ENCODE assay signal across 13 mouse cellular contexts in the genomic region with DNA sequence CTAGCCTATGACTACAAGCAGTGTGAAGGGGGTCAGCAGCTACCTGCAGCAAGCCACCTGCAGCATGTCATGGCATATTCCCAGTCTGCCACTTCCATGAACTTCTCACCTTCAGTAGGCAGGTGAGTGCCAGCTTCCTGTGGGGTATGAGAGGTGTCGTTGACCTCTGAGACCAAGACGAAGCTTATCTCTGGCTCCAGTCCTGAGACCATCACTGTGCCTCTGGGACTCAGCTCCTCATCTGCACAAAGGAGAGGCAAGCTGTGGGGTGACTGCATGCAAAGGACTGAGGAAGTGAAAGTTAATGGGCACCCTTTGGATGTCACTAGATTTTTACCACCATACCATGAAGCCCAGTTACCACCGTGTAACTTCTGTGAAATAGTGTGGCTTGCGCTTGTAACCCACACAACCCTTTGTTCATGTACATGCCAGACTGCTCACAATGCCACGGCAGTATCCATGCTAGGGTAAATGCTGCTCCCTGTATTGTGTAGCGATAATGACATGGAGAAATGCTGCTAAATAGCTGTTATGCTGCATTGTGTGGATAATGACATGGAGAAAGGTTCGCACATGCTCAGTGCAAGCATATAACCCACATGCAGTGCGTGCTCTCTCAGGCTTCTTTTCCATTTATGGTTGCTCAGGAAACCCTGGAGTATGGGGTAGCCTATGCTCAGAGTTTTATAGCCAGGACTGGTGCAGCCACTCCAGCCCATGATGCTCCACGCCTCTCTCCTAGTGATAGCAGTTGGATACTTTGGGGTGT.
A peak's percentile ranks its signal among the peaks of the same experiment; 100 is the strongest.
DNase-seq lines count a peak whose midpoint lies in the region; ATAC-seq and TF ChIP-seq lines count a peak whose summit lies in the region.
"Had no signal": no experiment of that assay in that cellular context is flagged by ENCODE, and none has a peak within 500 bp of the region (broad histone marks: within the 10 kb centered on the region; RNA-seq: fewer than 3 reads in every experiment).

No protein-coding gene starts in this region.

- no peaks in the 10 kb centered on the region for H3K9me3 ChIP-seq in forebrain, embryonic 15.5 days
- H3K9me3 ChIP-seq in hindbrain, embryonic 16.5 days (ENCODE audit: control insufficient read depth, low read length): no peaks in the 10 kb centered on the region; the same call in 1 of the 2 replicates
- no peaks in the 10 kb centered on the region for H3K9me3 ChIP-seq in midbrain, embryonic 15.5 days
- H3K9me3 ChIP-seq: liver, embryonic 12.5 days had no signal

- TF ChIP-seq CTCF in thymus, adult 2 months (IDR thresholded peaks at IDR 0.05; ENCODE audit: borderline replicate concordance, control insufficient read depth, extremely low read depth, insufficient read depth, low read length, poor library complexity): no peak

- no peak overlapping the region for H3K4me2 ChIP-seq in forebrain, embryonic 15.5 days (replicated peaks)
- no peak overlapping the region for H3K4me2 ChIP-seq in hindbrain, embryonic 16.5 days (ENCODE audit: low read length)
- H3K4me2 ChIP-seq in midbrain, embryonic 15.5 days: no peak overlapping the region
- H3K4me2 ChIP-seq: heart, embryonic 13.5 days; liver, embryonic 12.5 days had no signal

- ATAC-seq in forebrain, embryonic 15.5 days (replicated peaks): peak; percentile 87
- peak; percentile 71; the same call in 1 of the 2 replicates for ATAC-seq in hindbrain, embryonic 16.5 days
- ATAC-seq in midbrain, embryonic 15.5 days (replicated peaks): peak; percentile 72
- ATAC-seq: liver, embryonic 12.5 days had no signal

- 62% methylated on average over 9 of the region's 9 CpGs for WGBS in forebrain, embryonic 15.5 days
- WGBS in hindbrain, embryonic 16.5 days: 51% methylated on average over 9 of the region's 9 CpGs
- 65% methylated on average over 9 of the region's 9 CpGs for WGBS in midbrain, embryonic 15.5 days
- WGBS in thymus, adult 2 months: 89% methylated on average over 9 of the region's 9 CpGs

- intact Hi-C loops in gastrocnemius, postnatal 36 days (cut with DNase I): no loop called here

- H3K9ac ChIP-seq in forebrain, embryonic 15.5 days (replicated peaks): no peak overlapping the region
- H3K9ac ChIP-seq in hindbrain, embryonic 16.5 days (ENCODE audit: low read depth, low read length): no peak overlapping the region
- no peak overlapping the region for H3K9ac ChIP-seq in midbrain, embryonic 15.5 days
- H3K9ac ChIP-seq: heart, embryonic 13.5 days; liver, embryonic 12.5 days had no signal

- peaks cover 32% of the 10 kb centered on the region for H3K4me1 ChIP-seq in forebrain, embryonic 15.5 days
- peaks cover 9% of the 10 kb centered on the region; the same call in 1 of the 2 replicates for H3K4me1 ChIP-seq in hindbrain, embryonic 16.5 days (ENCODE audit: control insufficient read depth, insufficient read depth, low read depth, low read length)
- peaks cover 15% of the 10 kb centered on the region; the same call in 1 of the 2 replicates for H3K4me1 ChIP-seq in midbrain, embryonic 15.5 days
- no peaks in the 10 kb centered on the region for H3K4me1 ChIP-seq in thymus, adult 2 months (replicated peaks; ENCODE audit: control insufficient read depth, insufficient read depth, low read length)
- H3K4me1 ChIP-seq: heart, embryonic 13.5 days; liver, embryonic 12.5 days had no signal

- TF ChIP-seq POLR2A in thymus, adult 2 months (IDR thresholded peaks at IDR 0.05; ENCODE audit: control insufficient read depth, extremely low read depth, insufficient read depth, low read length, poor library complexity): no peak

- peak overlapping the region; percentile 79 for H3K27ac ChIP-seq in forebrain, embryonic 15.5 days (replicated peaks)
- H3K27ac ChIP-seq in hindbrain, embryonic 16.5 days (ENCODE audit: low read depth, low read length): peak overlapping the region; percentile 18; the same call in 1 of the 2 replicates
- peak overlapping the region; percentile 13; the same call in 1 of the 2 replicates for H3K27ac ChIP-seq in midbrain, embryonic 15.5 days
- no peak overlapping the region for H3K27ac ChIP-seq in thymus, adult 2 months (ENCODE audit: control insufficient read depth, insufficient read depth, low read length)
- H3K27ac ChIP-seq: heart, embryonic 13.5 days; liver, embryonic 12.5 days had no signal

- DNase-seq in A20 (ENCODE audit: low read depth, low spot score): peak; percentile 20
- DNase-seq in thymus, adult 2 months: no peak
- no peak for DNase-seq in lung, postnatal 14 days
- DNase-seq in gastrocnemius, postnatal 36 days: no peak
- DNase-seq in urinary bladder, adult 2 months (ENCODE audit: low spot score): no peak
- DNase-seq: cerebellum, postnatal 10 days; left cerebral cortex, postnatal 4 days; thymus, postnatal 14 days had no signal

- H3K27me3 ChIP-seq in forebrain, embryonic 15.5 days: no peaks in the 10 kb centered on the region
- no peaks in the 10 kb centered on the region for H3K27me3 ChIP-seq in hindbrain, embryonic 16.5 days (replicated peaks; ENCODE audit: control insufficient read depth, insufficient read depth, low read length)
- H3K27me3 ChIP-seq in midbrain, embryonic 15.5 days (replicated peaks): no peaks in the 10 kb centered on the region
- no peaks in the 10 kb centered on the region for H3K27me3 ChIP-seq in thymus, adult 2 months (ENCODE audit: control insufficient read depth, insufficient read depth, low read length)

- H3K36me3 ChIP-seq in forebrain, embryonic 15.5 days: no peaks in the 10 kb centered on the region
- no peaks in the 10 kb centered on the region for H3K36me3 ChIP-seq in hindbrain, embryonic 16.5 days (ENCODE audit: control insufficient read depth, insufficient read depth, low read length)
- H3K36me3 ChIP-seq in midbrain, embryonic 15.5 days (replicated peaks): no peaks in the 10 kb centered on the region
- H3K36me3 ChIP-seq in thymus, adult 2 months (ENCODE audit: control insufficient read depth, insufficient read depth, low read length): no peaks in the 10 kb centered on the region
- H3K36me3 ChIP-seq: heart, embryonic 13.5 days; liver, embryonic 12.5 days had no signal

- H3K4me3 ChIP-seq in forebrain, embryonic 15.5 days: no peak overlapping the region
- H3K4me3 ChIP-seq in hindbrain, embryonic 16.5 days (ENCODE audit: low read length): no peak overlapping the region
- no peak overlapping the region for H3K4me3 ChIP-seq in midbrain, embryonic 15.5 days
- H3K4me3 ChIP-seq in thymus, adult 2 months (ENCODE audit: control insufficient read depth, insufficient read depth, low read length): no peak overlapping the region
- H3K4me3 ChIP-seq: heart, embryonic 13.5 days; liver, embryonic 12.5 days had no signal
